Mouse (Mus musculus): Measurements from ENCODE around the gene Meltf. TPM values are rescaled to one million over a fixed set of nuclear protein-coding genes. Genes with fewer than 3 reads are reported as not detected.
A peak's percentile ranks its signal among the peaks of the same experiment; 100 is the strongest.
"Not testable (repeated sequence)": the region's sequence is repeated elsewhere in the genome, so short reads cannot be mapped to it uniquely, and the experiment has no call there.

The Meltf gene
- polyA plus RNA-seq, 1 experiment from 2014 or later, result 0.10 TPM

DNA sequence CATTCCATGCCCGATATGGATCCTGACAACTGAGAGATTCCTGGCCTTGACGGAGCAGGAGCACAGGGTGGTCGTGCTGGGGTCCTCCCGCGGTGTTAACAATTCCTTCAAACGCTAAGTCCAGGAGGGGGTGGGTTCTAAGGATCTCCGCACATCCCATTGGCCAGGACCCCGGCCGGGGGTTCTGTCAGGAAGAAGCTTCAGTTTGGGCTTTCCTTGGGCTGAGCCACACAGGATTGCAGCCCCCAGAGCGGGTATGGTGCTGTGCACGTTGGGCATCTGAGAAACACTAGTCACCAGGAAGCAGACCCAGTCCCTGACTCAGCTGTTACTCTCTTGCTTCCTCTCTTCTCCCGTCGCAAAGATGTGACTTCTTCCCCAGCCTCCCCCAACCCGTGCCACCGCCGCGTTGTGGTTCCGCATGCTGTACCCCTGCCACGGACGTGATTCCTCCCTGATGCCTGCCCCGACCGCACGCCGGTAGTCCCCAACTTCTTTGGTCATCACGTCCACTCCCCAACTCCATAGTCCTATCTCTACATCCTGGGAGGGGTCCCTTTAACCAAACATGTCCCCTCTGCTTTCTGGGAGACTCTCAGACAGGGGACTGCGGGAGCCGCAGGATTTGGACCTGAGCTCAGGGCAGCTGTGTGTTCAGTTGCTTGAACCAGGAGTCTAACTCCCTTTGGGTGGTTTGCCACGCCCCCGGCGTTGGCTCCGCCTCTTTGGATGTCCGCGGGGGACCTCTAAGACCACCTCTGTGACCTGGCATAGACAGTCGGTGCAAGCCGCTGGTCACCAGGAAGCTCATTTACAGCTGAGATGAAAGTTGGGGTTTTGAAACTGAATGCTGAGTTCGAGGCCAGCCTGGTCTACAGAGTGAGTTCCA is 56.7 kb downstream of the Meltf start:
- no peak overlapping the region for H3K27ac ChIP-seq (ENCODE audit: low read depth, low read length)
- peak; percentile 90 for DNase-seq (ENCODE audit: low spot score, missing footprints)
- peak overlapping the region; percentile 81 for H3K4me2 ChIP-seq
- H3K4me3 ChIP-seq (ENCODE audit: low read depth, low read length), result peak overlapping the region; percentile 29
- H3K36me3 ChIP-seq (ENCODE audit: control insufficient read depth, insufficient read depth, low read length), result no peaks in the 10 kb centered on the region
- H3K9me3 ChIP-seq (ENCODE audit: control insufficient read depth, low read length), result no peaks in the 10 kb centered on the region
- peak overlapping the region; percentile 42 for H3K9ac ChIP-seq (ENCODE audit: low read length)
- 5% methylated on average over 36 of the region's 36 CpGs for WGBS
- peaks cover 25% of the 10 kb centered on the region for H3K27me3 ChIP-seq (ENCODE audit: control insufficient read depth, insufficient read depth, low read length)
- no peak for ATAC-seq (ENCODE audit: low FRiP score)
- peaks cover 17% of the 10 kb centered on the region for H3K4me1 ChIP-seq (ENCODE audit: control insufficient read depth, insufficient read depth, low read length)

DNA sequence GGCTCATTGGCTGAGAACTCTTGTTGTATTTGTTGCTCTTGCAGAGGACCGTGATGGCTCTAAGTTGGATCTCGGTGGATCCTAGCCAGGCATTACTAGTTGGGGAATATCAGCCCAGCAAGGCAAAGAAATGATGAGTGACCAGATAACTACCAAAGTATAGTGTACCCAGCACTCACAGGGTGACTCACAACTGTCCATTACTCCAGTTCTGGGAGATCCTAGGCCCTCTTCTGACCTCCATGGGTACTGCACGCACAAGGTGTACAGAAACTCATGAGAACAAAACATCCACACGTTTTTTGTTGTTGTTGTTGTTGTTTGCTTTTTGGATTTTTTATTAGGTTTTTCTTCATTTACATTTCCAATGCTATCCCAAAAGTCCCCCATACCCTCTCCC is 58.0 kb downstream of the Meltf start:
- DNase-seq (ENCODE audit: low spot score, missing footprints) (peak; percentile 80), ATAC-seq (ENCODE audit: low FRiP score) (no peak)
- H3K4me1 ChIP-seq (ENCODE audit: control insufficient read depth, insufficient read depth, low read length), result peaks cover 17% of the 10 kb centered on the region
- H3K36me3 ChIP-seq (ENCODE audit: control insufficient read depth, insufficient read depth, low read length), result no peaks in the 10 kb centered on the region
- no peak overlapping the region for H3K9ac ChIP-seq (ENCODE audit: low read length)
- no peak overlapping the region for H3K27ac ChIP-seq (ENCODE audit: low read depth, low read length)
- 87% methylated on average over 4 of the region's 4 CpGs for WGBS
- H3K27me3 ChIP-seq (ENCODE audit: control insufficient read depth, insufficient read depth, low read length), result peaks cover 25% of the 10 kb centered on the region
- H3K4me3 ChIP-seq (ENCODE audit: low read depth, low read length), result no peak overlapping the region
- H3K4me2 ChIP-seq, result no peak overlapping the region
- no peaks in the 10 kb centered on the region for H3K9me3 ChIP-seq (ENCODE audit: control insufficient read depth, low read length)

DNA sequence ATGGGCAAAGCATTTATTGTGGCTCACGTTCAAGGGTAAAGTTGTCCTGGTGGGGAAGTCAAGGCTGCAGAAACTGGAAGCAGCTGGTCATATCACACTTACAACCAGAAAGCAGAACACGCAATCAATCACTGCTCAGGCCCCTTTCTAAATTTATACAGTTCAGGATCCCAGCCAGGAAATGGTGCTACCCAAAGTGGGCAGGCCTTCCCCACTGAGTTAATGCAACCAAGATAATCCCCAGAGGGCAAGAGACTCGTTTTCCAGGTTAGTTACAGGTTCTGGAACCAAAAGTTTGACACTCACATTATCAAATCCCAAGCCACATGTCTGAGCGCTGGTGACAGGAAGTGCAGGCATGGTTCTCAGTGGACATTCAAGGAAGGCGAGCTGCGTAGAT is 60.2 kb downstream of the Meltf start:
- ATAC-seq (ENCODE audit: low FRiP score) (no peak), DNase-seq (ENCODE audit: low spot score, missing footprints) (peak; percentile 45)
- no peak overlapping the region for H3K27ac ChIP-seq (ENCODE audit: low read depth, low read length)
- peaks cover 19% of the 10 kb centered on the region for H3K27me3 ChIP-seq (ENCODE audit: control insufficient read depth, insufficient read depth, low read length)
- no peak overlapping the region for H3K9ac ChIP-seq (ENCODE audit: low read length)
- no peaks in the 10 kb centered on the region for H3K9me3 ChIP-seq (ENCODE audit: control insufficient read depth, low read length)
- no peak overlapping the region for H3K4me2 ChIP-seq
- H3K36me3 ChIP-seq (ENCODE audit: control insufficient read depth, insufficient read depth, low read length), result no peaks in the 10 kb centered on the region
- H3K4me3 ChIP-seq (ENCODE audit: low read depth, low read length), result no peak overlapping the region
- WGBS, result 74% methylated on average over 6 of the region's 6 CpGs
- peaks cover 13% of the 10 kb centered on the region for H3K4me1 ChIP-seq (ENCODE audit: control insufficient read depth, insufficient read depth, low read length)

DNA sequence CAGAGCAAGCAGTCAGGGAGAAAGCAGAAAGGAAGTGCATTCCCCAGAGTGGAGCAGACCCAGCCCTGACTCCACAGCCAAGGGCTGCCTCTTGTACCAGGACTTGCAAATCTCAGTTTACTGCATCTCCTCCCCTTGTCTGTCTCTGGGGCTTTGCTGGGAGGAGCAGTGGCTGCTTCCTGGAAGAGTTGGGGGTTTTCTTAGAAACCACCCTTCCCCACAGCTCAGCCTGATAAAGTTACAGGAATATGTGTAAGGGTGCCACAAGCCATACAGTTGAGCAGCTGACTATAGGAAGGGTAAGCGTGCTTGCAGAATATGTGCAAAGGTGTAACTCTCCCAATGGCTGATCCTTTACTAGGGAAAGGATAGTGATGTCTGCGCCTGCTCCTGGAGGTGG is 62.0 kb downstream of the Meltf start:
- ATAC-seq (ENCODE audit: low FRiP score) (no peak), DNase-seq (ENCODE audit: low spot score, missing footprints) (peak; percentile 53)
- no peaks in the 10 kb centered on the region for H3K9me3 ChIP-seq (ENCODE audit: control insufficient read depth, low read length)
- H3K27ac ChIP-seq (ENCODE audit: low read depth, low read length), result no peak overlapping the region
- H3K4me2 ChIP-seq, result no peak overlapping the region
- 67% methylated on average over 2 of the region's 2 CpGs for WGBS
- no peaks in the 10 kb centered on the region for H3K4me1 ChIP-seq (ENCODE audit: control insufficient read depth, insufficient read depth, low read length)
- H3K4me3 ChIP-seq (ENCODE audit: low read depth, low read length), result no peak overlapping the region
- H3K9ac ChIP-seq (ENCODE audit: low read length), result no peak overlapping the region
- peaks cover 2% of the 10 kb centered on the region; the same call in 1 of the 2 replicates for H3K27me3 ChIP-seq (ENCODE audit: control insufficient read depth, insufficient read depth, low read length)
- no peaks in the 10 kb centered on the region for H3K36me3 ChIP-seq (ENCODE audit: control insufficient read depth, insufficient read depth, low read length)

DNA sequence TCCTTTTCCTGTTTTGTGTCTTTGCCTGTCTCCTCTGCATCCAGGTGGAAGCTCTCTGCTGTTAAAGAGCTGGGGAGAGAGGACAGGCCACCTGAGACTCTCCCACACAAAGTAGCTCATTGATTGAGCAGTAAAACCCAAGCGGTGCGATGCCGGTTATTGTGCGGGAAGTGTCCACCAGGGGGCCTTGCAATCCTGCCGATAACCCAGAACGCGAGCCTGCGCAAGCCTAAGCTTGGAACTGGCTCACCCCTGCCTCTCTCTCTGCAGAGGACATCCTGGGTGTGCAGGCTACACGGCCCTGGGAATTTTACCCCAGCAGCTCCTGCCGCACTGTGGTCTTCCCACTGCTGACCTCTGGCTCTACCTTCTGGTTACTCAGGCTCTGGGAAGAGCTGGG is 65.4 kb downstream of the Meltf start:
- Histone ChIP-seq H3K9ac (ENCODE audit: low read length) (no peak overlapping the region), H3K4me3 (ENCODE audit: low read depth, low read length) (no peak overlapping the region)

DNA sequence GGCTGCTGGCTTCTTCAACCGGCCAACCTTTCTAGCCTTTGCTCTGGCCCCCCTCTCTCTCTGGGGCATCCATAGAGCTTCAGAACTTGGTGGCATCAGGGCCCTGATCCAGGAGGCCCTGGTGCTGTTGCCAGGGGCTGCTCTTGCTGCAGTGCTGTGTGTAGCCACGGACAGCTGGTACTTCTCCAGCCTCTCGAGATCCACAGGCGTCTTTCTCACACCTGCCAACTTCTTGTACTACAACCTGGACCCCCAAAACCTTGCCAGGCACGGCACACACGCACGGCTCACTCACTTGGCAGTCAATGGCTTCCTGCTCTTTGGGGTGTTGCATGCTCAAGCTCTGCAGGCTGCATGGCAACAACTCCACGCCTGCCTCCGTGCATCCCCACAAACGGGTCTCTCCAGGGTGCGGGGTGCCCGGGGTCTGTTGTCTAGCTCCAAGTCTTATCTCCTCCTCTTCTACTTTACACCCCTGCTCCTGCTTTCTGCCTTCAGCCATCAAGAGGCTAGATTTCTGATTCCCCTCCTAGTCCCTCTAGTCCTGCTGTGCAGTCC is 66.2 kb downstream of the Meltf start:
- 86% methylated on average over 12 of the region's 12 CpGs for WGBS
- no peak overlapping the region for H3K9ac ChIP-seq (ENCODE audit: low read length)
- no peak for ATAC-seq (ENCODE audit: low FRiP score)

More for the DNA sequence above, 65.4 kb downstream of the Meltf start:
- Histone ChIP-seq H3K4me1 (ENCODE audit: control insufficient read depth, insufficient read depth, low read length) (peaks cover 13% of the 10 kb centered on the region), H3K9me3 (ENCODE audit: control insufficient read depth, low read length) (no peaks in the 10 kb centered on the region), H3K36me3 (ENCODE audit: control insufficient read depth, insufficient read depth, low read length) (no peaks in the 10 kb centered on the region), H3K4me2 (no peak overlapping the region), H3K27me3 (ENCODE audit: control insufficient read depth, insufficient read depth, low read length) (no peaks in the 10 kb centered on the region), H3K27ac (ENCODE audit: low read depth, low read length) (no peak overlapping the region)
- DNase-seq (ENCODE audit: low spot score, missing footprints) (peak; percentile 93), ATAC-seq (ENCODE audit: low FRiP score) (peak; percentile 11; the same call in 1 of the 2 replicates)
- WGBS, result 4% methylated on average over 10 of the region's 10 CpGs

DNA sequence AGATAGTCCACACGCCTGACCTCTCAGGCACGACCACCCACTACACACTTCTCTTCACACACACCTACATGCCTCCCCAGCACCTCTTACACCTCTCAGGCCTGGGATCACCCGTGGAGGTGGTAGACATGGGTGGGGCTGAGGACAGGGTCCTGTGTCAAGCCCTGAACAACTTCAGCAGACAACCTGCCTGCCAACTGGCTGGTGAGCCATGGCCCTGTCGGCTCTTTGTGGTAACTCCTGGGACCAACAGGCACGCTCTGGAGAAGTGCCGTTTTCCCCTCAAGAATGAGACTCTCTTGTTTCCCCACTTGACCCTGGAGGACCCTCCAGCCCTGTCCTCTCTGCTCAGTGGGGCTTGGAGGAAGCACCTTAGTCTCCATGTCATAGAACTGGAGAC is 66.8 kb downstream of the Meltf start:
- no peaks in the 10 kb centered on the region for H3K27me3 ChIP-seq (ENCODE audit: control insufficient read depth, insufficient read depth, low read length)
- WGBS, result 90% methylated on average over 6 of the region's 6 CpGs
- no peaks in the 10 kb centered on the region for H3K36me3 ChIP-seq (ENCODE audit: control insufficient read depth, insufficient read depth, low read length)
- H3K27ac ChIP-seq (ENCODE audit: low read depth, low read length), result no peak overlapping the region
- ATAC-seq (ENCODE audit: low FRiP score) (no peak), DNase-seq (ENCODE audit: low spot score, missing footprints) (peak; percentile 68)
- no peak overlapping the region for H3K4me2 ChIP-seq
- no peak overlapping the region for H3K4me3 ChIP-seq (ENCODE audit: low read depth, low read length)
- H3K9me3 ChIP-seq (ENCODE audit: control insufficient read depth, low read length), result no peaks in the 10 kb centered on the region
- H3K9ac ChIP-seq (ENCODE audit: low read length), result no peak overlapping the region
- peaks cover 20% of the 10 kb centered on the region for H3K4me1 ChIP-seq (ENCODE audit: control insufficient read depth, insufficient read depth, low read length)

More for the DNA sequence above, 66.2 kb downstream of the Meltf start:
- H3K27me3 ChIP-seq (ENCODE audit: control insufficient read depth, insufficient read depth, low read length), result no peaks in the 10 kb centered on the region
- H3K27ac ChIP-seq (ENCODE audit: low read depth, low read length), result no peak overlapping the region
- H3K4me3 ChIP-seq (ENCODE audit: low read depth, low read length), result no peak overlapping the region
- no peak overlapping the region for H3K4me2 ChIP-seq
- peaks cover 20% of the 10 kb centered on the region for H3K4me1 ChIP-seq (ENCODE audit: control insufficient read depth, insufficient read depth, low read length)
- H3K36me3 ChIP-seq (ENCODE audit: control insufficient read depth, insufficient read depth, low read length), result no peaks in the 10 kb centered on the region
- DNase-seq (ENCODE audit: low spot score, missing footprints), result no peak
- no peaks in the 10 kb centered on the region for H3K9me3 ChIP-seq (ENCODE audit: control insufficient read depth, low read length)

DNA sequence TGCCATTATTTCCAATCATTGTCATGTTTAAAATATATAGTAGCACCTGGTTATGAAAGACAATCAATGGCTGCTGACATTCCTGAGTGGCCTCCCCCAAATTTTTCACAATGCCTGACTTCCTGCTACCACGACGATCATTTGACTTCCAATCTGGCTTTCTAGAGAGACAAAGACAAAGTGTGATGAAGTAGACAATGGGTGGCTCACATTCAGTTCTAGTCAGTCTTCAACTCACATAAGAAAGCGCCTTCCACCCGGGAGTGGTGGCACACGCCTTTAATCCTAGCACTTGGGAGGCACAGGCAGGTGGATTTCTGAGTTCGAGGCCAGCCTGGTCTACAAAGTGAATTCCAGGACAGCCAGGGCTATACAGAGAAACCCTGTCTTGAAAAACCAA is 67.4 kb downstream of the Meltf start:
- H3K4me2 ChIP-seq; H3K9ac ChIP-seq (ENCODE audit: low read length); H3K36me3 ChIP-seq (ENCODE audit: control insufficient read depth, insufficient read depth, low read length); ATAC-seq (ENCODE audit: low FRiP score); H3K9me3 ChIP-seq (ENCODE audit: control insufficient read depth, low read length); H3K27ac ChIP-seq (ENCODE audit: low read depth, low read length); H3K27me3 ChIP-seq (ENCODE audit: control insufficient read depth, insufficient read depth, low read length); H3K4me3 ChIP-seq (ENCODE audit: low read depth, low read length): not testable (repeated sequence)
- peaks cover 20% of the 10 kb centered on the region for H3K4me1 ChIP-seq (ENCODE audit: control insufficient read depth, insufficient read depth, low read length)
- peak; percentile 74 for DNase-seq (ENCODE audit: low spot score, missing footprints)
- 89% methylated on average over 6 of the region's 6 CpGs for WGBS

DNA sequence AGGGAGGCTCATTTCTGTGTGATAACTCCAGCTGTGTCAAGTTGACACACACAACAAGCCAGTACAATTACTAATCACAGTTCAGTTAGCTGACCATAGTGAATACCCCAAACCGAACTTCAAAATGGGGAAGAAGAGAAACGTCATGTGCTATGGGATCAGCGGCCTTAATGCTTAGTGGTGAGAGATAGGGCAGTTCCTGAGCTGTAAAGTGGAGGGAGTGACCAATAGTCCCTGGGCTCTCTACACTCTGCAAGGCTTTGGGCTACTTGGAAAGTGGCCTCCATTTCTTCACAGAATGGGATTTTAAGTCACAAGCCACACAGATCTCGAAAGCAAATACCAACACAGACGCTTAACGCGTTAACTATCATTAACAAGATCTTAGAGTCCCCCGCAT is 68.7 kb downstream of the Meltf start:
- no peak for ATAC-seq (ENCODE audit: low FRiP score)
- H3K9me3 ChIP-seq (ENCODE audit: control insufficient read depth, low read length), result no peaks in the 10 kb centered on the region
- H3K4me3 ChIP-seq (ENCODE audit: low read depth, low read length), result peak overlapping the region; percentile 94
- H3K27ac ChIP-seq (ENCODE audit: low read depth, low read length), result no peak overlapping the region
- H3K4me2 ChIP-seq, result peak overlapping the region; percentile 56
- DNase-seq (ENCODE audit: low spot score, missing footprints), result no peak
- H3K36me3 ChIP-seq (ENCODE audit: control insufficient read depth, insufficient read depth, low read length), result no peaks in the 10 kb centered on the region
- H3K27me3 ChIP-seq (ENCODE audit: control insufficient read depth, insufficient read depth, low read length), result no peaks in the 10 kb centered on the region
- peaks cover 20% of the 10 kb centered on the region for H3K4me1 ChIP-seq (ENCODE audit: control insufficient read depth, insufficient read depth, low read length)
- 38% methylated on average over 8 of the region's 8 CpGs for WGBS
- peak overlapping the region; percentile 93 for H3K9ac ChIP-seq (ENCODE audit: low read length)

All from midbrain, embryonic 11.5 days (tissue).